Mouse (Mus musculus) liver, postnatal 0 days (tissue): ENCODE data around the gene Srrt.

Experiments
- CTCF ChIP-seq: sonication (generic); IDR thresholded peaks from 2 replicates; pipeline ENCODE4 v1.5.1; 2016; ENCODE audit warnings: antibody characterized with exemption, low read depth
- EP300 ChIP-seq: IDR thresholded peaks from 2 replicates; pipeline ENCODE4 v1.6.1; 2016; ENCODE audit warnings: antibody characterized with exemption, low read depth, mild to moderate bottlenecking

- TF ChIP-seq CTCF (no peak), EP300 (no peak)
Observed at GRCm38 (mm10) chr5:137304165-137304564, 3.3 kb downstream of the Srrt start.
